Mouse (Mus musculus) lung, postnatal 25 days (tissue): ENCODE data around the gene Surf4.

Source experiments
- DNase-seq: peaks from one replicate; pipeline ENCODE4 v3.0.0; 2022; ENCODE audit warnings: low spot score

Gene Surf4

DNA sequence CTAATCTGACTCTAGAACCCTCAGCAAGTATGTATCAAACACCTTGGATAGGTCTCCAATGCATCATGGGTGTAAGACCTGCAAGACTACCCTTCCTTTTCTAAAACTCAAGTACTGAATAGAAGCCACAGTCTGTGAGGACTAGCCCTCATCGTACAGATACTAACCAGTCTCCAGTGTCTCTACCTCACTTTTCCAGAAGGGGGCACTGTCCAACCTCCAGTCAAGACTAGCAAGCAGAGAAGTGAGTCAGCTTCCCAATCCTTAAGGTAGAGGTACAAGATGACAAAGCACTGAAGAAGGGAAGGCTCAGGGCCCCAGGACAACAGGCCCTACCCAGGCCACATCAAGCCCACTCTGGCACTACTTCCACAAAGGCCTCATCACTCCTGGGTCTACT lies 3.3 kb downstream of the Surf4 start:
- DNase-seq = peak; percentile 77

DNA sequence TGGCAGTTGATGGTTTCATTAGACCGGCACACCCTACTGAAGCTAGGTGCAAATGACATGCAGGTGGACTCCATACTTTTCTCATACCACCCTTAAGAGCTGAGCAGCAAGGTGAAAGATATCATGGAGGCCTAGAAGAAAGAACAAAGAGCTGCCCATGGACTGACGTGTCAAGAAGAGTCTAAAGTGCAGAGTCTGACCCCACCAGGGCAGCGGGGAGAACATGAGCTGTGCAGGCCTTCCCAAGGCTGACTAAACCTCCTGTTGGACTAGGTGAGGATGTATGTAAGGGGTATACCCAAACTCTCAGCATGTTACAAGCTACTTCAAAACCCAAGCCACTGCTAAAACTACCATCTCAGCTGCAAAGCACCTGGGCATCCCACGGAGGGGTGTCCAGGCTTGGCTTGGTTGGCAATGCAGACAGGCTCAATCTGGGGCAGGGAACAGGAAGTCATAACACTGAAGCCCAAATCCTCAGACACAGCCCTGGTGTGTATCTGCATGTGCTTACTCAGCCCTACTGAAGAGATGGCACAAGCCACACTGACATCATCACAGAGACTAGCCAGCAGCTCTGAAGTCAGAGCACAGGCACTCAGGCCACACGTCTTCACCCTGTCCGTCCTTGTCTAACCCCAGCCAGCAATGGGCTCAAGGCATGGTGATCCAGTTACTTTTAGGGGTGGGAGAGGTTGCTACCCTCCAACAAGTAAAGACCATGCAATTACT lies 5.8 kb downstream of the Surf4 start:
- no peak for DNase-seq

DNA sequence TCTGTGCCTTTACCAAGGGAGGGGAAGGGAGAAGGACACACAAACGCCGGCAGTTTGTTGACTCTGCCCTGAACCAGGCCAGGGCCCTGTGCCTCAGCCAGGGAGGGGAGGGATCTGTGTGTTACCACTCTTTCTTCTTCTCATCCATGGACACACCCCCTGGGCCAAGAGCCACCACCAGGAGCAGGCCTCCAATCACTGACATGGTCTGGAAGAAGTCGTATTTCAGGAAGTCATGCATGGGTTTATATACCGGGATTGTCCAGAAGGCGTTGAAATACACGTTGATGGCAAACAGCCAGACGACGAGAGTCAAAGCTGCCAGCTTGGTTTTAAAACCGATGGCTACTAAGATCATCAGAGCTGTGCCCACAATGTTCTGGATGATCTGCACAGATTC lies 11.9 kb downstream of the Surf4 start:
- no peak for DNase-seq

DNA sequence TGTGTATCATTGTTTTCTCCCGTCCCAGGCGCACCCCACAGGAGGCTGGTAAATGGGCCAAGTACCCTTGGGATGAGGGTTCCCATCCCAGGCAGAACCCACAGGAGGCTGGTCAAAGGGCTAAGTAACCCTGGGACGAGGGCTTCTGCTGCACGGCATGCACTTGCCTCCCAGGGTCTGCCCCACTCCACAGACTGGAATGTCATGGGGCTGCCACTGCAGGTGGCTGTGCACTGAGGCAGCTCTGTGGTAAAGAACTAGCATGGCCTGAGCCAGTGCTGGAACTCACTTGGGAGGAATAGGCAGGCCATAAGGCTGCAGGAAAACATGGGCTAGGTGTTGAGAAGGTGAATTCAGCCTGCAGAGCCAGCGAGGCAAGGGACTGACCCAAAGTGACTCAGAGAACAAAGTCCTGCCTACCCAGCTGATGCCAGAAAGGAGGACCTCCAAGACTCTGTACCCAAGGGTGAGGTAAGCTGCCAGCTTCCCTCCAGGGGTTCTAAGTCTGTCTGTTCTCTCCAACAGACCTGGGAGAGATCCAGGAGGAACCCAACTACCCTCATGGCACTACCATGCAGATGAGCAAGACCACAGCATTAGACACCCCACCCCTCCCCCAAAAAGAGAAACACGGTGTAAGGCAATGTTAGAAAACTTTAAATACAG lies 13.4 kb downstream of the Surf4 start:
- DNase-seq = no peak

DNA sequence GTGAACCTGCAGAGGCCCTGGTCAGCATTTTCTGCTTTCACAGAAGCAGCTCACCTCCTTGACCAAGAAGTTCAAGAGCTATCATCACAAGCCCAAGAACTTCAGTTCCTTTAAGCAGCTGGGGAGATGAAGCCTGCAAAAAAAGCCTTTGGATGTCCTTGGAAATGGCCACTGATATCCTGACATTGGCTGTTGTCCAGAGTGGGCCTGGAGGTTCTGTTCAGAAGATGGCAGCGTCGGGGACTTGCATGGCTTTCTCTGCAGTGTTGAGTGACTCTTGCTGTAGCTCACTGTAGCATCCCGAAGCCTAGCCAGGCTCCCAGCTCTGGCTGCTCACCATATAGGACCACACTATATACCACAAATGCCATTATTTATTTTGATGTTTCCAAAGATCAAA lies 14.0 kb downstream of the Surf4 start:
- DNase-seq = no peak

DNA sequence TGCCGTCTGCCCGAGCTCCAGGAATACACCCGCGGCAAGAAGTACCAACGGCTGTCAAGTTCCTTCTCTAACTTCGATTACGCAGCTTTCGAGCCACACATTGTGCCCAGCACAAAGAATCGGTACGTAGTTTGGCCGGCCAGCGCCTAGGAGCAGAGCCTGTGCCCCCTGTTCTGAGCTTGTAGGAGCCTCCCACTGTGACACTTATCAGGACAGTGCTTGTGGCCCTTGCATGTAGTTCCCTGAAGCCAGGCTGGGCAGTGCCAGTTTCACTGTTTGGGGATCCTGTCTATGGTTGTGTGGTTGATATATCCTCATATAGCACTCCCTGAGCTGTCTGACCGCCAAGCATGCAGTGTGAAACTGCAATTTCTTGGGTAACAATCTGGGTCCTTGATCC lies 17.0 kb downstream of the Surf4 start:
- DNase-seq = no peak

DNA sequence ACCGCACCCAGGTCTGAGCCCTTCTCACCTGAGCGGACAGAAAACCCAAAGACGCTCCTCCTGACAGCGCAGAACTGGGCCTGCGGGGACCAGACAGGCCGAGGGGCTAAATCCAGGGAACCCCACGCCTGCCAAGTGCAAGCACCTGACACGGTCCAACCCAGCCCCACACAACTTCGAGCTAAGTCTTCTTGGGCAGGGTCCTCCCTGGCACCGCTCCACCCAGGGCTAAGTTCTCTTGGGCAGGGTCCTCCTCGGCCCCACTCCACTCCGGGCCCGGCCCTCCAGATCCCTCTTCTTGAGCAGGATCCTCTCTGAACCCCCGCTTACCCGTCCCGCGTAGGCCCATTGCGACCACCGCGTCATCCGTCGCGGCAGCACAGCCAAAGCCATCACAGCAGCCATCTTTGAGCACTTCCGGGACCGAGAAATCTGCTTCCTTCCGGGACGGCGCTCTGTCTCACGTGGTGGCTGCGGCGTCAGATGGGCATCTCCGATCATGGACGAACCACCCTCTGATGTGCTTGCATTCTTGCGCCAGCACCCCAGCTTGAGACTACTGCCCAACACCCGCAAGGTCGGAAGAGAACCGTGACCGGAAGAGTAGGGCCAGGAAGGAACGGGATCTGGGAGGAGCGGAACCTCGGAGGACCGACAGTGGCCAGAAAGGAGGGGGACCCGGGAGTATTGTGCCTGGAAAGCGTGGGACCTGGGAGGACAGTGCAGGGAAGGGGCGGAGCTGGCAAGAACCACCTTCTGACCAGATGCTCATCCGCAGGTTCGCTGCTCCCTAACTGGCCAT lies 17.6 kb downstream of the Surf4 start, which contains the start of the genes Surf2 and Surf1:
Gene Surf2, plus strand, starts transcription at position 441 of the 802 bp plus-strand sequence.
Gene Surf1, minus strand, starts transcription at position 604 of the 802 bp plus-strand sequence.
- peak; percentile 83 for DNase-seq

DNA sequence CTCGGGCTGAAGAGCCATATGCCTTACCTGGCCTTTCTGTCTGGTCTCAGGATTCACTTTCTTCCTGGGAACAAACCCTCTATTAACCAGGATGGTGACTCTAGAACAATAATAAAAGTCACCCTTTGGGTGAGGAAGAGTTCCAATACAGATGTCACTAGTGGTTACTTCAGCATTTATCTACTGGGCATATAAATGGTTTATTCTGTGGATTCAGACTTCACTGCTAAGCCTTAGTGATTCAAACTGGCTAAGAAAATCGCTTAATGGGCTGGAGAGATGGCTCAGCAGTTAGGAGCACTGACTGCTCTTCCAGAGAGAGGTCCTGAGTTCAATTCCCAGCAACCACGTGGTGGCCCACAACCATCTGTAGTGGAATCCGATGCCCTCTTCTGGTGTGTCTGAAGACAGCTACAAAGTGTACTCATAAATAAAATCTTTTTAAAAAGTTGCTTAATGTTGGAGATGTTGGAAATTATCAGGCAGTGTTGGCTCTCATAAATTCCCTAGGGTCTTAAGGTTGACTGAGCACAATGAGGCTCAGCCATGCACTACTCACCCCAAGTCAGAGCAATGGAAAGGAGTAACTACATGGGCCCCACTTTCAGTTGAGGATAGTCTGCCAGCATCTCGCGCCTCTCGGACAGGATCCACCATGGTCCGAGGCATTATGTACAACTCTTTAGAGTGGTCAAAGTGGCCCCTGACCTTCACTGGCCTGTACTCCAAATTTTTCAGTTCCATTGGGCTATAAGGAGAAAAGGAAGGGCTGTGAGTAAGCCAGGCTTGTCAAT lies 19.4 kb downstream of the Surf4 start:
- no peak for DNase-seq

DNA sequence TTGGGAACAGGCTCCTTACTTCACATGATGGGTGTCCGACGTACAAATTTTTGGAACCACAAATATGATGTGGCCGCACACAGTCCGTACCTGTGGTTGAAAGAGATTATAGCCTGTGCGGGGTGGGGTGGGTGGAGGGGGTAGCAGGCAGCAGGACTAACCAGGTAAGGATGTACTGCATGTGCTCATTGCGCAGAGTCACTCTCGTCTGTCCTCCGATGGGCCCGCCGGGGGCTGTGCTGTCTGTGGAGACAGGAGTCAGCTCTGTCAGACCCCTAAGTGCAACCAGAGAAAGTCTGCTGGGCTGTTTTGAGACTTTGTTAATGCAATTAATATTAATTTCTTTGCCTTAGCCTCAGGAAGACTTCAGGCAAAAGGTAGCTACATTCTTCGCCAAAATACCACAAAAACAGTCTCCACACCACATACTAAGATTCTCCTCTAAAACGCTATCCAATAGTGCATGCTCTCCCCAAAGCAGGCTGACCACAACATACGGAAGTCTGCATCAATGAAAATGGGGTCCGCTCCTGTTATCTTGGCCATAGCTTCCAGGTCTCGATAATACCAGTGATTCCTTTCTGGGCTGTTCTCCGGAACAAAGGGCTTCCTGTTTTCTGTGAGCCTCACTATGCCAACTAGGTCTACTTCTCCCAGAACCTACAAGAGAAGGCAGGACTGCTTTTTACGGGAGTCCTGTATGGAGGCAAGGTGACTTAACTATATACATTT lies 20.1 kb downstream of the Surf4 start:
- DNase-seq = no peak

DNA sequence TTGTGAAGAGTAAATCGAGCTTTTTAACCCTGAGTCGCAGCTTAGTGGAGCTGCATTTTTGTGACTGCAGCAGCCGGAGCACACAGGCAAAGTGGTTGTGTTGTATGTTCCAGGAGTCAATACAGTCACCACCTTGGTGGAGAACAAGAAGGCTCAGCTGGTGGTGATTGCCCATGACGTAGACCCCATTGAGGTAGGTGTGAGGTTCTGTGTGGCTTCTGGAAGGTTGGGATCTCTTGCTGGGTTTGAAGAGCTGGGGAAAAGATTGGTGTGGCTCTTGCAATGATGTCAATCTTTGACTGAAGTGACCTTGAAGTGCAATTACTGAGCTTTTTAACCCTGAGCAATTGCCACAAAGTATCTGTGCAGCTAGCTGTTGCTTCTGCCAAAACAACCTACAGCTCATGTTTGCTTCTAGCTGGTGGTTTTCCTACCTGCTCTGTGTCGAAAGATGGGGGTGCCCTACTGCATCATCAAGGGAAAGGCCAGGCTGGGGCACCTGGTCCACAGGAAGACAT lies 21.4 kb downstream of the Surf4 start:
- DNase-seq = no peak

DNA sequence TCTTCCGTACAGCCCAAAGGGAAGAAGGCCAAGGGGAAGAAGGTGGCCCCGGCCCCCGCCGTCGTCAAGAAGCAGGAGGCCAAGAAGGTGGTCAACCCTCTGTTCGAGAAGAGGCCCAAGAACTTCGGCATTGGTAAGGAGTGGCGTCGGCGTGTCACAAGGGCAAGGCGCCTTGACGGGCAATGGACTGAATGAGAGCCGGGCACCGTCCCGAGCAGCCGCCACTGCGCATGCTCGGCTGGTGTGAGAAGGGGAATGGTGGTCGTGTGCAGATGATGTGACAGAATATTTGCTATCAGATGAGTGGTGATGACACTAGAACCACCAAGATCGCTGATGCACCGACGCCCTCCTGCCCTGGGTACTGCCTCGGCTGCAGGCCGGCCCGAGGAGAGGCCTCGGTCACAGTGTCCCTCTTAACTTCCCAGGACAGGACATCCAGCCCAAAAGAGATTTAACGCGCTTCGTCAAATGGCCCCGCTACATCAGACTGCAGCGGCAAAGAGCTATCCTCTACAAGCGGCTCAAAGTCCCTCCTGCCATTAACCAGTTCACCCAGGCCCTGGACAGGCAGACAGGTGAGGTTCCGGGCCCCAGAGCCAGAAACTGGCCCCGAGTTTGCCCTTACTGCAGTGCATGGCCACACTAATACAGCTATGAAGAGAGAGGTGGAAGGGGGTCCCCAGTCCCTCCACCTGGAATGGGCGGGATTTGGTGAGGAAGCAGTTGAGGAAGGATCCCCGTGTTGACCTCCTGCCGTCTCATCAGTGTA lies 22.5 kb downstream of the Surf4 start:
- DNase-seq = peak; percentile 34

DNA sequence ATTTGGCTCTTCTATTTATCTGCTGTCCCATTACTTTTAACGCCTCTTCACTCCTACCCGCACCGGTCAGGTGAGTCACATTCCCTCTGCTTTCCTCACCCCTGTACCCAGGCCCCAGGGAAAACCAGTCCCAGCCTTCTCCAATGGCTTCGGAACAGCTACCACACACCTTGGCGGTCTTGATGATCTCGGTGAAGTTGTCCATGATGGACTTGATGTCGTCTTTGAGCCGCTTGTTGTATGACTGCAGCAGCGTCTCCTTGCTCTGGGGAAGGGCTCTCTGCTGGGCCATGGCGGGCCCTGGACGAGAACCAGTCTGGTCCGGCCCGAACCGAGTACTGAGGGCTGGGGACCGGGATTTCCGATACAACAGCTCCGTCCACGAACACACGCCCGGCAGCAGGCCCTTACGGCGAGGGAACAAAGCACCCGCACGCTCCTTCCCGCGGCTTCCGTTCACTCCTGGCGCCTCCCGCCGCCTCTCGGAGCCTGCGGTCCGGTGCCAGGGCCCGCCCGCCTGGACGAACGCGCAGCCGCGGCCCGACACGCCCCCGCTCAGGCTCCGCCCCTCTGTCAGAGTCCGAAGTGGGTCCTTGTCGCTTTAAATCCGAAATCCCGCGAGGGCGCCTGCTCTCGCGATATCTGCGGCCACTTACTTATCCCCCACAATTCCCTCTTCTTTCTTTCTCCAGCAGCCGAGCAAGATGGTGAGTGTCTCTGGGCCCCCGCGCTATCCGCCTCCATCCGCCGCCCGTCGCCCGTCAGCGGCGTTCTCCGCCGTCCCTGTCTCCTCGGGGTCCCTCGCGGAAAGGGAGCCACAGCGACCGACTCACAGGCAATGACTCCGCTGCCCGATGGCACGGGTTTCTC lies 23.4 kb downstream of the Surf4 start, which contains the start of the genes Med22 and Rpl7a:
Gene Med22, minus strand, starts transcription at position 554 of the 870 bp plus-strand sequence.
Gene Rpl7a, plus strand, starts transcription at position 641 of the 870 bp plus-strand sequence.
- peak; percentile 99 for DNase-seq

DNA sequence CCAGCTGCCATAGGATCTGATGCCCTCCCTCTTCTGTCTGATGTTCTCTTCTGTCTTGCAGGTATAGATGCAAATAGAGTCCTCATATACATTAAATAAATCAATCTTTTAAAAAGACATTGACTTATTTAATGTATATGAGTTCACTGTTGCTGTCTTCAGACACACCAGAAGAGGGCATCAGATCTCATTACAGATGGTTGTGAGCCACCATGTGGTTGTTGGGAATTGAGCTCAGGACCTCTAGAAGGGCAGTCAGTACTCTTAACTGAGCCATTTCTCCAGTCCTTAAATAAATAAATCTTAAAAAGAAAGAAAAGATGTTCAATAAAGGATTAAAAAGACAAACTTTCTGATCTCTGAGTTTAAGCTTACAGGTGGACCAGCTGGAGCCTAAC lies 24.3 kb downstream of the Surf4 start:
- no peak for DNase-seq

DNA sequence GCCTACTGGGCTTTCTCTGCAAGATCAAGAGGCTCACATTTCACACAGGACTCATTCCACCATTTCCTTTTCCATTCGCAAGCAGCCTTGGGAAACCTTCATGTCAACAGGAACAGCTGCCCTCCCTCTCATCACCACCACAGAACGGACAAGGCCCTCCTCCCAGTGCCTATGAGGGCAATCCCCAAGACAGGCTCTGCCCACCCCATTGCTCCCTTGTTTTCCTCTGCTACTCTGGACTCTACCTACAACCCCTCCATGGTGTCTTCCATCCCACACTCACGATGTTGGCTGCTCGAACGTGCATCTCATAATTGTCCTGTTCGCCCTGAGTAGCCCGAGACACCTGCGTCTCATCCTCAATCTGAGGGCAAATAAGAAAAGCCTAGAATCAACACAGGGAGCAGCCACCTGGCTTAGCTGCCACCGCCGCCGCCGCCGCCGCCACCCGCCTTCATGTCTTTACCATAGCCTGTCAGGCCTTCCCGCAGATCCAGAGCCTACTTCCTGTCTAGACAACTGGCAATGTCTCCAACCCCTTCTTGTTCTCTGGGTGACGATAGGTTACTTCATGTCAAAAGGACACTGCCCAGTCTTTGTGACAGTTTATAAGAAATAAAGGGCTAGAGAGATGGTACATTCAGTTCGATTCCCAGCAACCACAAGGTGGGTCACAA lies 24.9 kb downstream of the Surf4 start:
- no peak for DNase-seq

DNA sequence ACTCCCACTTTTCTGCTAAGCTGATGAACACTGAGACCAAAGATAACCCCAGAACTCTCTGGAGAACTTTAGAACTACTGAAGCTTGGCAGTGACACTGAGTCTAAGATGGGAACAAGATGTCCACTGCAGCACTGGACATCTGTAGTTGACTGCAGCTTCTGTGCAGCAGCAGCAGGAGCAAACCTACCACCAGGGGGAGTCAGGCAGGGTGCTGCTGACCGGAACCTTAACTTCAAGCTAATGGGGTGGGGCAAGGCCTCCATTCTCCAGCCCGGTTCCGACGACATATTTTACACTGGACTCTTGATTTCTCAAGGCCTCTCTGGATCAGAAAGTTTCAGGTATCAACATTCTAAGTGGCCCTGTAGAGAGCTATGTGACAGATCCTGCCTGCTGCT lies 26.6 kb downstream of the Surf4 start:
- DNase-seq = peak; percentile 45

DNA sequence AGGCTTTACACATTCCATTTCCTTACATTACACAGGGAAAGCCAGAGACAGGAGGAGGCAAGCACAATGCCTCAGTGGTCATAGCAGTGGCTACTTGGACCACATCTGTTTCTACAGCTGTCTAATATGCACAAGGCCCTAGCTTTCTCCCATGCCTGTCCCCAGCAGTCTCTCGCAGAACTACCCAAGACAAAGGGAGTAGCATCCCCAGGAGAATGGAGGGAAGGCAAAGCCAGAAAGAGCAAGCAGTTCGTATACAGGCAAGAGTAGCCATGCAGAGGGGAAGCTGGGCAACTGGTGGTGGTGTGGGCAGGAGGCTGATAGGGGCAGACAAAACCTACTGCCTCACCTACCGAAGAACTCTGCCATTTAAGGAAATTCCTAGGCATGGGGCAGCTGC lies 27.3 kb downstream of the Surf4 start:
- no peak for DNase-seq

DNA sequence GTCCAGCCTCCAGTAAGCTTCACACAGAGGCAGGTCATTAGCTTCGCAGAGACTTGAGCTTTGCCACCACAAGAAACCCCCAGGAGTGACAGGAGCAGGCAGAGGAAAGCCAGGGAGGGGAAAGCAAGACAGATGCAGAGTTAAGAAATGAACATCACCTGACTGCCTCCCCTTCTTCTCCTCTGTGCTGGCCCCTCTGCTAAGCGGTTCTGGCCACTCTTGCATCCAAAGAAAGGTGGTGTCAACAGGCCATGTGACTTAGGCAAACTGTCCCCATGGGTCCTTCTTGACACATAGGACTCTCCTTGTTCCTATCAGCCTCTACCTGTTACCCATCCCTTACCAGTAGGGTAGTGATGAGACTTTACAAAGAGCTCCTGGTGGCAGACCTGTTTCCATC lies 27.8 kb downstream of the Surf4 start:
- DNase-seq = no peak

DNA sequence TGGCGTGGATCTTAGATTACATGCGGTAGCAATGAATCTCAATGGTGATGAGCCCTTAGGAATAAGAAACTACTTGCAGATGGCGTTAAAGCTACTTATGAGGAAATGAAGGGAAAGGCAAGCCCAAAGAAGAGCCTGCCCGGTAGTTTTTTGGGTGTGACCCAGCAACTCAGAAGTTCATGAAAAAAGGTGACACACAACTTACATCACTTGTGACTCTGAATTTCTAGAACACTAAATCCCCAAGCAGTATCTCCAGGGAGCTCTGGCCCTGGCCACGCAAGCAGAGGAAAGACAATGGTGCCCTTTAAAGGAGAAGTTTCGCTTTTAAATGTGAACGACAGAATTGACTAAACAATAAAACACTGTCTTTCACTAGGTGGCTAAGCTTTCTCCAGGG lies 30.4 kb downstream of the Surf4 start:
- DNase-seq = no peak
